Mouse (Mus musculus) midbrain, embryonic 16.5 days (tissue): Measurements from ENCODE around the gene Reg4. TPM values are rescaled to one million over a fixed set of nuclear protein-coding genes. Genes with fewer than 3 reads are reported as not detected.
A peak's percentile ranks its signal among the peaks of the same experiment; 100 is the strongest.

Source experiments
- ATAC-seq: fragments of 200-750 bp; cut with Nextera tagmentation; 2 replicates; pipeline ENCODE4 v1.8.0; 2017; ENCODE audit warnings: moderate TSS enrichment
- H3K27ac ChIP-seq: fragments of 300-500 bp; sonication (generic); 2 replicates; pipeline ENCODE4 v1.5.1; 2014; ENCODE audit warnings: mild to moderate bottlenecking, low read length, mixed read lengths
- H3K27me3 ChIP-seq: fragments of 300-500 bp; sonication (generic); 2 replicates; pipeline ENCODE4 v1.6.1; 2014; ENCODE audit warnings: low read depth, low read length, mixed read lengths; ENCODE audit not compliant: control insufficient read depth, insufficient read depth
- H3K36me3 ChIP-seq: fragments of 300-500 bp; sonication (generic); 2 replicates; pipeline ENCODE4 v1.6.1; 2014; ENCODE audit warnings: mild to moderate bottlenecking, low read length, moderate library complexity, mixed read lengths; ENCODE audit not compliant: control insufficient read depth, insufficient read depth
- H3K4me1 ChIP-seq: fragments of 300-500 bp; sonication (generic); 2 replicates; pipeline ENCODE4 v1.6.1; 2014; ENCODE audit warnings: mild to moderate bottlenecking, low read length, mixed read lengths; ENCODE audit not compliant: control insufficient read depth, insufficient read depth
- H3K4me2 ChIP-seq: fragments of 300-500 bp; sonication (generic); 2 replicates; pipeline ENCODE4 v1.6.1; 2014; ENCODE audit warnings: mild to moderate bottlenecking, low read length, mixed read lengths
- H3K4me3 ChIP-seq: fragments of 300-500 bp; sonication (generic); 2 replicates; pipeline ENCODE4 v1.5.1; 2014; ENCODE audit warnings: low read depth, mild to moderate bottlenecking, low read length, moderate library complexity, mixed read lengths
- H3K9ac ChIP-seq: fragments of 300-500 bp; sonication (generic); 2 replicates; pipeline ENCODE4 v1.6.1; 2014; ENCODE audit warnings: low read depth, low read length, mixed read lengths
- H3K9me3 ChIP-seq: fragments of 300-500 bp; sonication (generic); replicated peaks from 2 replicates; pipeline ENCODE4 v1.6.1; 2014; ENCODE audit warnings: mild to moderate bottlenecking, low read length, mixed read lengths; ENCODE audit not compliant: control insufficient read depth, poor library complexity, severe bottlenecking
- WGBS: fragments of 180-500 bp; shearing (Covaris S2); extraction: QIAGEN DNeasy Blood & Tissue Kit; methylation state at CpG from one replicate; pipeline ENCODE4 v1.1.7; 2014; 5-methylcytosine and 5-hydroxymethylcytosine counted together
- polyA plus RNA-seq: library from polyadenylated mRNA; unstranded; fragments of >200 nt; fragmentation: Nextera tagmentation; extraction: Ambion mirVana; gene quantifications from 2 replicates; pipeline ENCODE4 v1.2.1, GENCODE M21; 2015

Reg4 gene
- not detected in 2 replicates for polyA plus RNA-seq

DNA sequence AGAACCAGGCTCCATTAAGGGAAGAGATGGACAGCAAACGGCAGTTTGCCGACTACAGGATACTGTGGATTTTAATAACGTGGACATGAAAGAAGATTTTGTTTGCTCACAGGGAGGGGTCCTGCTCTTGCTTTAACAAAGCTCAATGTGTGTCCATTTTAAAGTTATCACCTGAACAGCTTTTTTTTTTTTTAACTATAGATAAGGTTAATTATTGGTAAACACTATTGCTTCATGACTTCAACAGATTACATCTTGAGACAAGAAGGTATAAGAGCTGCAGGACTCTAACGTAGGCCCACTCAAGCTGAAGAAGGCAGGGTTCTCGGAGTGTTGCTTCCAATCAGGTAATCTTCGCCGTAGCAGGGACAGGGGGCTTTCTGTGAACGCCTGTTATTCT, at the start of gene Reg4:
Gene Reg4 (plus strand): TSS at position 301 of the 400 bp plus-strand sequence.
- no peak for ATAC-seq
- Histone ChIP-seq H3K4me3 (no peak within 1 kb of the TSS), H3K36me3 (no peaks in the 10 kb centered on the region), H3K4me1 (no peaks in the 10 kb centered on the region), H3K27ac (no peak within 1 kb of the TSS), H3K27me3 (no peaks in the 10 kb centered on the region), H3K4me2 (no peak within 1 kb of the TSS), H3K9me3 (no peaks in the 10 kb centered on the region), H3K9ac (no peak within 1 kb of the TSS)
- 82% methylated on average over 8 of the region's 8 CpGs for WGBS

DNA sequence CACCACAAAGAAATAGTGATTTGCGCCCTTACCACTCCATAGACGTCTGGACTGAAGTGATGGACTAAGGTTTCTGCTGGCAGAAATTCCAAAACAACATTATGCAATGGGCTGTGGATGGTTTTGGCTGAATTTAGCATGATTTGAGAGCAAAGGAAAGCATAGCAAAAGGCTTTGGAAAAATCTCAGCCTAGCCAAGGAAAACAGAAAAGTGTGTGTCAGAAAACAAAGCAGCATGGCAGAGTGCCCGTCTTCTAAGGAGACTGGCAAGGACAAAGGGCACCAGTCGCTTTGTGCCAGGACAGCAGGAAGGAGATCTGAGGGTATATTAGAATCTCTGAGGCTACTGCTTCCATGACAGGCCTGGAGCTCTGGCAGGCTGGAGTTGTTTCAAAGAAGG, 43.6 kb upstream of the Reg4 start:
- H3K4me2 ChIP-seq, result no peak overlapping the region
- H3K4me3 ChIP-seq, result no peak overlapping the region
- H3K27me3 ChIP-seq, result no peaks in the 10 kb centered on the region
- peaks cover 3% of the 10 kb centered on the region; the same call in 1 of the 2 replicates for H3K9me3 ChIP-seq
- no peak overlapping the region for H3K9ac ChIP-seq
- no peaks in the 10 kb centered on the region for H3K4me1 ChIP-seq
- 72% methylated on average over 4 of the region's 4 CpGs for WGBS
- no peak for ATAC-seq
- no peak overlapping the region for H3K27ac ChIP-seq
- H3K36me3 ChIP-seq, result no peaks in the 10 kb centered on the region

DNA sequence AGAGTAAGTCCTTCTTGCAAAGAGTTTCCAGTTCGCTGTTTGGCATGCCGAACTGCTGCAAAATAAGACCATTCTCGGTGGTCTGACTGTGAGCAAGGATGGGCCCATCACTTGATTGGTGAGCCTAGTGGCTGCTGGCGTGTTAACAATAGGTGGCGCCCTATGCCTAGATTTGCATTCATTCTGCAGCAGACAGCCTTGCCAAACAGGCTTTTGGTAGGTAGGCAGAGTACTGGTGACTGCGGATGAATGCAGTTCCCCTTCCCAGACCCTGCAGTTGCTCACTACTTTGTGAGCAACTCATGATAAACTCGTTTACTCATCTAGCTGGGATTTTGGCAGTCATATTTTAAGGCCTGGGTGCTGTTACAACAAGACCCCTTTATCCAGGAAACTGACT, 41.2 kb upstream of the Reg4 start:
- ATAC-seq, result no peak
- H3K4me3 ChIP-seq, result no peak overlapping the region
- WGBS, result 27% methylated on average over 7 of the region's 7 CpGs

DNA sequence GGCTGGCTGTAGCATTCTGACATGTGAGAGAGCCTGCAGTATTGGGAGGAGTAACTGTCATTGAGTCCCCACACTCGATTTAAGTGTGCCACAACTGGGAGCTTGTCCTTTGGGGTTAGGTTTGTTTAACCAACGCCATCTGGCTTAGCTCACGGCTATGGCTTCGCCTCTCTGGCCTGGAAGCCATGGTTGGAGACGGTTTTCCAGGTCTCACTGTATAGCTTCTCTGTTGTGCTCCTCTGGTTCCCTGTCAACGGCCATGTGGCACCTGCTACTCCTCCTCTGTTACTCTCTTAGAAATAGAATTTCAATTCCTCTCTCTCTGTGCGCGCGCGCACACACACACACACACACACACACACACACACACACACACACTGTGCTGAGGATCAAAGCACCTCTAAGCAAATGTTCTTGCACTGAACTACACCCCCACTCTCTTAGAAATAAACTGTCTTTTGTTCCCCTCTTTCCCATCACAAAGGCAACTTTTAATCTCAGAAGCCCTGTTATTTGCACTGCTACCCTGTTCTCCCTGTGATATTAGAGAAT, 36.7 kb upstream of the Reg4 start:
- 0 out of 2 replicates have a peak, but pooled peaks cover 3% of the 10 kb centered on the region for H3K9me3 ChIP-seq
- peaks cover 3% of the 10 kb centered on the region; the same call in 1 of the 2 replicates for H3K4me1 ChIP-seq
- H3K4me2 ChIP-seq, result no peak overlapping the region
- no peaks in the 10 kb centered on the region for H3K36me3 ChIP-seq
- no peak overlapping the region for H3K9ac ChIP-seq
- ATAC-seq, result no peak
- H3K27me3 ChIP-seq, result no peaks in the 10 kb centered on the region
- H3K4me3 ChIP-seq, result no peak overlapping the region
- no peak overlapping the region for H3K27ac ChIP-seq
- WGBS, result 40% methylated on average over 10 of the region's 10 CpGs

More for the DNA sequence above, 41.2 kb upstream of the Reg4 start:
- H3K27ac ChIP-seq, result no peak overlapping the region
- 0 out of 2 replicates have a peak, but pooled peaks cover 3% of the 10 kb centered on the region for H3K9me3 ChIP-seq
- H3K4me2 ChIP-seq, result no peak overlapping the region
- H3K36me3 ChIP-seq, result no peaks in the 10 kb centered on the region
- no peak overlapping the region for H3K9ac ChIP-seq
- H3K27me3 ChIP-seq, result no peaks in the 10 kb centered on the region
- H3K4me1 ChIP-seq, result peaks cover 3% of the 10 kb centered on the region; the same call in 1 of the 2 replicates

DNA sequence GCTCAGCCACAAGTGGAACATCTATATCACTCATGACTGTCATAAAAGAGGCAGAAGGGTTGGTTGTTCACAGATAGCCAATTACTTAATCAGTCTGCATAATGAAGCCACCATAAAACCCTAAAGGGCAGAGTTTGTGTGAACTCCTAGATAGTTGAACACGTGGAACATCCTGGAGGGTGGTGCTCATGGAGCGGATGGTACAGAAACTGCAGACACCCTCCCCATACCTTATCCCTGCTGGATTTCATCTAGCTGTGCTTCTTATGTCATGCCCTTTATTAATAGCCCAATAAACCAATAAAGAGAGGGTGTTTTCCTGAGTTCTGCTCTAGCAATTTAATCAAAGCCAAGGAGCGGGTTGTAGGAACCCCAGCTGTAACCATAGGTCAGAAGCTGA, 34.2 kb upstream of the Reg4 start:
- Histone ChIP-seq H3K27ac (no peak overlapping the region), H3K4me2 (no peak overlapping the region), H3K27me3 (no peaks in the 10 kb centered on the region), H3K9me3 (no peaks in the 10 kb centered on the region), H3K36me3 (no peaks in the 10 kb centered on the region), H3K4me1 (peaks cover 3% of the 10 kb centered on the region; the same call in 1 of the 2 replicates), H3K4me3 (no peak overlapping the region), H3K9ac (no peak overlapping the region)
- ATAC-seq, result no peak
- WGBS, result 91% methylated on average over 3 of the region's 3 CpGs

DNA sequence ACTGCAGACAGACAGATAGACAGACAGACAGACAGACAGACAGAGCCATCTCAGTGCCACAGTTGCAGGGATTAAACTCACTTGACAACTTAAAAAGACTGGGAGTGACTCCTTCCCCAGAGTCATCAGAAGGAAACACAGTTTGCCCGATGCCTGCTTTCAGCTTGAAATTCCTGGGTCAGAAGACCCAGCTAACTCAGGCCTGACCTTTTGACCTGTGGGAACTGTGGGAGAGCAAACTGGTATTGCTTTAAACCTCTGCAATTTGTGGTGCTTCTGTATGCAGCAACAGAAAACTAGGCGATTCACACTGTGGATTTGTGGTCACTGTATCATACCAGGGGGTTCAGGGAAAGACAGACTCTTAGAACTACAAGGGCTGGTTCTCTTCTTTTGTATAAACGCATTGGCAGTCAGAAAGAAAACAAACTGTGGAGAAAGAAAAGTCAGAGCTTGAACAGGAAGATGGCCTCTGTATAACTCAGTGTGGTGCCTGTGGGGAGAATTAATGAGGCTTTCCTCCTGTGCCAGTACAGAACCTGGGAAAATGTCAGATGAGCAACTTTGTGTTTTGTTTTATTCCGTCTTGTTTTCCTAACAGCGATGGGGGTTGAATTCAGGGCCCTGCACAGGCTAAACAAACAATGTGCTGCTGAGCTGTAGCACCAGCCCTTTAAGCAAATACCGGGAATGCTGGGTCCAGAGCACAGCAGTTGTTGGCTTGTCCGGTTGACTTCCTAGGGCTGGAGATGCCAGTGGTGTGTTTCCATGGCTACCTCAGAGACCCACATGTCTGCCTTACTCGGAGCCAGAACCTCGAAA, 24.0 kb upstream of the Reg4 start:
- H3K36me3 ChIP-seq, result no peaks in the 10 kb centered on the region

DNA sequence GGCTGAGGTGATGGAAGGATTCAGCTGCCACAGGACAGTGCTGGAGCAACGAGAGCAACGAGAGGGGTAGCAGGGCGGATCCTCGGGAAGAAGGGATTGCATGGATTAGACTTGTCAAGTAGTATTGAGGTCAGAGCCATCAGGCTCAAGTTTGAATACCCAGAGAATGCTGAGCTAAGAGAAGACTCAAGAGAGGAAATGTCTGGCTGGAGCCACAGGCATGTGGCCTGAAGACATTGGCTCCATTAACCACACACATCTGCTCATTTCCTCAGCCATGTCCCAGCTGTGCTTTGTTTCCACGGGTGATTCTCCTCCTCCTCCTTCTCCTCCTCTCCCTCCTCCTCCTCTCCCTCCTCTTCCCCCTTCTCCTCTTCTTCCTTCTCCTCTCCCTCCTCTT, 22.2 kb upstream of the Reg4 start:
- Histone ChIP-seq H3K4me1 (no peaks in the 10 kb centered on the region), H3K4me3 (no peak overlapping the region), H3K27me3 (no peaks in the 10 kb centered on the region), H3K4me2 (no peak overlapping the region), H3K27ac (no peak overlapping the region), H3K36me3 (no peaks in the 10 kb centered on the region), H3K9ac (no peak overlapping the region), H3K9me3 (no peaks in the 10 kb centered on the region)
- WGBS, result 65% methylated on average over 5 of the region's 5 CpGs
- no peak for ATAC-seq

More for the DNA sequence above, 24.0 kb upstream of the Reg4 start:
- peak; percentile 77 for ATAC-seq
- H3K4me2 ChIP-seq, result no peak overlapping the region
- 7% methylated on average over 9 of the region's 9 CpGs for WGBS
- H3K27ac ChIP-seq, result peak overlapping the region; percentile 5; the same call in 1 of the 2 replicates
- H3K9me3 ChIP-seq, result no peaks in the 10 kb centered on the region
- no peak overlapping the region for H3K9ac ChIP-seq
- no peaks in the 10 kb centered on the region for H3K27me3 ChIP-seq
- no peaks in the 10 kb centered on the region for H3K4me1 ChIP-seq
- no peak overlapping the region for H3K4me3 ChIP-seq

DNA sequence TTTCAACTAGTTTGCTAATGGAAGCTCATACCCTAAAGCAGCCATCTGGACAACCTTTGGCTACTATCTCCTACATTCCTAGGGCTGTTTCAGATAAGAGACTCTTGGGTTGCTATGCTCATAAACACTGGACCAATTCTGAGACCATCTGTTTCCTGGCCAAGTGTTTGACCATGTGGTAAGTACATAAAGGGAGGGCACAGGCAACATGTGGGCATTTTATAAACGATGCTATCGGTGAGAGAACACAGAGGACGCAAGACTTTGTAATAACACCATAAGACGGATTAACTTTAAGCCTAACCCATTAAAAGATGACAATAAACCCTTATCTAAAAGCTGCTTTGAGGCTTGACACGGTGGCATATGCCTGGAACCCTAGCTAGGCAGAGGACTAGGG, 18.7 kb upstream of the Reg4 start:
- Histone ChIP-seq H3K27me3 (no peaks in the 10 kb centered on the region), H3K36me3 (no peaks in the 10 kb centered on the region)
- 73% methylated on average over 5 of the region's 5 CpGs for WGBS

DNA sequence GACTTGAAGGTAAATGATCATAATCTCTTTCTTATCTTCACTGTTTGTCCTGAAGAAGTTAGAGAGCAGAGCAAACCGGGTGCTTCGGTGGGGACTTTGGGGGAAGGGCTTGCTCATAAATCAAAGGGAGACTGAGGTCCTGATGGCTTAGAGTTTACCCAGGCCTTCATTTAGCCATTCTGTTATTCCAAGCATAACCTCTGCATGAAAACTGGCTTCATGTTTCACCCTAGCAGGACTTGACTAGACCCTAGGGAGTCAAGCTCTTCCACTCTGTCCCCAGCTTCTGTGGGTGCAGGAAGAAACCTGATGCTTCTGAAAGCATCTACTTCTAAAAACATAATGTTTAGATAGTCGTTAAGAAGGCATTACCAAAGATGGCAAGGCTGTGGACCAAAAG, 15.0 kb upstream of the Reg4 start:
- H3K27ac ChIP-seq, result no peak overlapping the region
- peaks cover 2% of the 10 kb centered on the region; the same call in 1 of the 2 replicates for H3K4me1 ChIP-seq
- H3K36me3 ChIP-seq, result no peaks in the 10 kb centered on the region
- H3K9ac ChIP-seq, result no peak overlapping the region
- no peaks in the 10 kb centered on the region for H3K9me3 ChIP-seq
- H3K4me3 ChIP-seq, result no peak overlapping the region
- 72% methylated on average over 3 of the region's 3 CpGs for WGBS
- ATAC-seq, result no peak
- H3K27me3 ChIP-seq, result no peaks in the 10 kb centered on the region
- no peak overlapping the region for H3K4me2 ChIP-seq

More for the DNA sequence above, 18.7 kb upstream of the Reg4 start:
- ATAC-seq, result no peak
- Histone ChIP-seq H3K27ac (no peak overlapping the region), H3K4me3 (no peak overlapping the region), H3K9ac (no peak overlapping the region), H3K9me3 (no peaks in the 10 kb centered on the region), H3K4me1 (no peaks in the 10 kb centered on the region), H3K4me2 (no peak overlapping the region)
